In the genomic region with DNA sequence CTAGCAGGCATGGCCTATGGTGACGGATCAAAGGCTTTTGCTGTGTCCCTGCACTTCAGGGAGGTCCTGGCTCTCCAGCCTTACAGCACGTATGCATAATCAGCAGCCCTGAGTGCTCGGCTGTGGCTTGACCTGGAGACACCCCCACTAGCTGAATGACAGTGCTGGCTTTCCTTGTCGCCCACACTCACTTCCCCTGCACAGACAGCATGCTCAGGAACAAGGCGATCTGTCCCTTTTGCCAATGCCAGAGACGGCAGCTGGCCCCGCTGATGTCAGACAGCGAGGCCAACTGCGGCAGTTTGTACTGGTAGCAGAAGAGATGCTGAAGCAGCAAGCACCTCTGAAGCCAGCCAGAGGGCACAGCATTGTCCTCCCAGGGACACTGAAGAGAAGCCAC, we compare ENCODE assay signal across 10 mouse cellular contexts. TPM values are rescaled to one million over a fixed set of nuclear protein-coding genes. Genes with fewer than 3 reads are reported as not detected.
DNase-seq lines count a peak whose midpoint lies in the region; ATAC-seq and TF ChIP-seq lines count a peak whose summit lies in the region.
"Had no signal": no experiment of that assay in that cellular context is flagged by ENCODE, and none has a peak within 500 bp of the region (broad histone marks: within the 10 kb centered on the region; RNA-seq: fewer than 3 reads in every experiment).

No protein-coding gene starts in this region.

- DNase-seq in cerebellum, adult 2 months = peak; percentile 74 to 84
- peak; percentile 48 to 71 for DNase-seq in left cerebral cortex, postnatal 36 days (ENCODE audit: low spot score in 2 of 2)
- no peak for DNase-seq in neural tube, embryonic 10.5 days (ENCODE audit: extremely low spot score, low spot score)
- DNase-seq: lung, postnatal 36 days had no signal

- no peaks in the 10 kb centered on the region for H3K36me3 ChIP-seq in hindbrain, embryonic 16.5 days (ENCODE audit: control insufficient read depth, insufficient read depth, low read length)
- no peaks in the 10 kb centered on the region for H3K36me3 ChIP-seq in hindbrain, embryonic 12.5 days
- no peaks in the 10 kb centered on the region for H3K36me3 ChIP-seq in heart, embryonic 15.5 days
- H3K36me3 ChIP-seq in intestine, postnatal 0 days (ENCODE audit: control insufficient read depth, insufficient read depth) = no peaks in the 10 kb centered on the region
- H3K36me3 ChIP-seq: forebrain, embryonic 12.5 days had no signal

- peaks cover 4% of the 10 kb centered on the region; the same call in 1 of the 2 replicates for H3K4me1 ChIP-seq in hindbrain, embryonic 16.5 days (ENCODE audit: control insufficient read depth, insufficient read depth, low read depth, low read length)
- H3K4me1 ChIP-seq in hindbrain, embryonic 12.5 days = peaks cover 8% of the 10 kb centered on the region
- H3K4me1 ChIP-seq in cerebellum, adult 2 months (ENCODE audit: control insufficient read depth, insufficient read depth, low read length) = peaks cover 18% of the 10 kb centered on the region
- peaks cover 26% of the 10 kb centered on the region for H3K4me1 ChIP-seq in heart, embryonic 15.5 days (replicated peaks)
- no peaks in the 10 kb centered on the region for H3K4me1 ChIP-seq in intestine, postnatal 0 days (replicated peaks; ENCODE audit: control insufficient read depth, insufficient read depth, low read length)

- WGBS in hindbrain, embryonic 16.5 days = 48% methylated on average over 9 of the region's 9 CpGs
- WGBS in hindbrain, embryonic 12.5 days = 46% methylated on average over 9 of the region's 9 CpGs
- 6% methylated on average over 9 of the region's 9 CpGs for WGBS in cerebellum, adult 2 months
- WGBS in heart, embryonic 15.5 days = 21% methylated on average over 9 of the region's 9 CpGs
- WGBS in intestine, postnatal 0 days = 69% methylated on average over 9 of the region's 9 CpGs

- H3K9me3 ChIP-seq in hindbrain, embryonic 16.5 days (ENCODE audit: control insufficient read depth, low read length) = no peaks in the 10 kb centered on the region
- H3K9me3 ChIP-seq in hindbrain, embryonic 12.5 days (replicated peaks) = no peaks in the 10 kb centered on the region
- no peaks in the 10 kb centered on the region for H3K9me3 ChIP-seq in heart, embryonic 15.5 days (replicated peaks)
- H3K9me3 ChIP-seq in intestine, postnatal 0 days (ENCODE audit: control insufficient read depth) = no peaks in the 10 kb centered on the region
- H3K9me3 ChIP-seq: forebrain, embryonic 12.5 days had no signal

- TF ChIP-seq POLR2A in cerebellum, adult 2 months (IDR thresholded peaks at IDR 0.05; ENCODE audit: borderline replicate concordance, insufficient read depth, low read length) = peak; percentile 45; the same call in 1 of the 2 replicates

- ATAC-seq in hindbrain, embryonic 16.5 days = peak; percentile 56; the same call in 1 of the 2 replicates
- ATAC-seq in hindbrain, embryonic 12.5 days (ENCODE audit: low FRiP score) = no peak
- peak; percentile 43; the same call in 1 of the 2 replicates for ATAC-seq in heart, embryonic 15.5 days (replicated peaks; ENCODE audit: insufficient number of reproducible peaks, insufficient read depth, low FRiP score, low read depth)
- no peak for ATAC-seq in CD4-positive, CD25-positive, alpha-beta regulatory T cell, adult 4 months
- ATAC-seq in intestine, postnatal 0 days = no peak

- H3K27me3 ChIP-seq in hindbrain, embryonic 16.5 days (replicated peaks; ENCODE audit: control insufficient read depth, insufficient read depth, low read length) = no peaks in the 10 kb centered on the region
- no peaks in the 10 kb centered on the region for H3K27me3 ChIP-seq in hindbrain, embryonic 12.5 days
- no peaks in the 10 kb centered on the region for H3K27me3 ChIP-seq in cerebellum, adult 2 months (ENCODE audit: control insufficient read depth, insufficient read depth, low read length)
- no peaks in the 10 kb centered on the region for H3K27me3 ChIP-seq in heart, embryonic 15.5 days
- no peaks in the 10 kb centered on the region for H3K27me3 ChIP-seq in intestine, postnatal 0 days (replicated peaks; ENCODE audit: control insufficient read depth, insufficient read depth, low read length)
- H3K27me3 ChIP-seq: forebrain, embryonic 12.5 days had no signal

- intact Hi-C loops in left cerebral cortex, postnatal 36 days (cut with DNase I) = no loop called here

- peak overlapping the region; percentile 6; the same call in 1 of the 2 replicates for H3K27ac ChIP-seq in hindbrain, embryonic 16.5 days (ENCODE audit: low read depth, low read length)
- no peak overlapping the region for H3K27ac ChIP-seq in hindbrain, embryonic 12.5 days
- H3K27ac ChIP-seq in cerebellum, adult 2 months (ENCODE audit: insufficient read depth, low read length) = peak overlapping the region; percentile 85
- peak overlapping the region; percentile 29 for H3K27ac ChIP-seq in heart, embryonic 15.5 days
- no peak overlapping the region for H3K27ac ChIP-seq in intestine, postnatal 0 days (ENCODE audit: low read depth, low read length)
- H3K27ac ChIP-seq: forebrain, embryonic 12.5 days had no signal

- no peak overlapping the region for H3K4me2 ChIP-seq in hindbrain, embryonic 16.5 days (ENCODE audit: low read length)
- H3K4me2 ChIP-seq in hindbrain, embryonic 12.5 days (replicated peaks) = no peak overlapping the region
- H3K4me2 ChIP-seq in heart, embryonic 15.5 days = peak overlapping the region; percentile 29; the same call in 1 of the 2 replicates
- no peak overlapping the region for H3K4me2 ChIP-seq in intestine, postnatal 0 days (replicated peaks; ENCODE audit: low read depth)
- H3K4me2 ChIP-seq: forebrain, embryonic 12.5 days had no signal

- peak; percentile 10; the same call in 1 of the 2 replicates for TF ChIP-seq CTCF in cerebellum, adult 2 months (IDR thresholded peaks at IDR 0.05; ENCODE audit: borderline replicate concordance, insufficient read depth, low read depth, low read length)
- TF ChIP-seq CTCF in intestine, postnatal 0 days (IDR thresholded peaks at IDR 0.05; ENCODE audit: low read depth) = no peak

- no peak overlapping the region for H3K9ac ChIP-seq in hindbrain, embryonic 16.5 days (ENCODE audit: low read depth, low read length)
- no peak overlapping the region for H3K9ac ChIP-seq in hindbrain, embryonic 12.5 days
- no peak overlapping the region for H3K9ac ChIP-seq in heart, embryonic 15.5 days
- H3K9ac ChIP-seq in intestine, postnatal 0 days (ENCODE audit: low read depth, low read length) = no peak overlapping the region
- H3K9ac ChIP-seq: forebrain, embryonic 12.5 days had no signal

- H3K4me3 ChIP-seq in hindbrain, embryonic 16.5 days (ENCODE audit: low read length) = no peak overlapping the region
- H3K4me3 ChIP-seq in hindbrain, embryonic 12.5 days = no peak overlapping the region
- H3K4me3 ChIP-seq in cerebellum, adult 2 months (replicated peaks; ENCODE audit: insufficient read depth, low read depth, low read length) = no peak overlapping the region
- H3K4me3 ChIP-seq in heart, embryonic 15.5 days = no peak overlapping the region
- H3K4me3 ChIP-seq in intestine, postnatal 0 days (ENCODE audit: low read depth, low read length) = no peak overlapping the region
- H3K4me3 ChIP-seq: forebrain, embryonic 12.5 days had no signal

RNA-seq across cellular contexts. Expression of a gene that starts 12.1 kb away (rescaled TPM):
- 17.9 and 36.4 TPM in 2 replicates for polyA plus RNA-seq in hindbrain, embryonic 16.5 days (2015; fragmentation: Nextera tagmentation; extraction: Ambion mirVana)
- polyA plus RNA-seq in hindbrain, embryonic 12.5 days (2016; fragmentation: Nextera tagmentation; extraction: Ambion mirVana) = 18.5 and 21.4 TPM in 2 replicates
- 37.8 and 38.4 TPM in 2 replicates for polyA plus RNA-seq in cerebellum, adult 2 months (2012; rRNA removed)
- 11.1 and 15.3 TPM in 2 replicates for polyA plus RNA-seq in heart, embryonic 15.5 days (2015; fragmentation: Nextera tagmentation; extraction: Ambion mirVana)
- total RNA-seq in left cerebral cortex, postnatal 36 days (2021) = 10 to 100 TPM; 60.8 to 65.6 TPM
- polyA plus RNA-seq in CD4-positive, CD25-positive, alpha-beta regulatory T cell, adult 4 months (2017; shearing (Covaris generic)) = 10 to 100 TPM; 10.7 to 15.1 TPM
- polyA plus RNA-seq in intestine, postnatal 0 days (2015; fragmentation: Nextera tagmentation; extraction: Ambion mirVana) = 13.6 and 16.7 TPM in 2 replicates

RNA-seq across cellular contexts. Expression of a gene that starts 46.7 kb away (rescaled TPM):
- polyA plus RNA-seq in hindbrain, embryonic 16.5 days (2015; fragmentation: Nextera tagmentation; extraction: Ambion mirVana) = 694 and 757 TPM in 2 replicates
- 524 and 615 TPM in 2 replicates for polyA plus RNA-seq in hindbrain, embryonic 12.5 days (2016; fragmentation: Nextera tagmentation; extraction: Ambion mirVana)
- 359 and 364 TPM in 2 replicates for polyA plus RNA-seq in cerebellum, adult 2 months (2012; rRNA removed)
- 1,223 and 1,834 TPM in 2 replicates for polyA plus RNA-seq in heart, embryonic 15.5 days (2015; fragmentation: Nextera tagmentation; extraction: Ambion mirVana)
- total RNA-seq in left cerebral cortex, postnatal 36 days (2021) = 100 to 1,000 TPM; 339 to 346 TPM
- 100 to 1,000 TPM; 202 to 279 TPM for polyA plus RNA-seq in CD4-positive, CD25-positive, alpha-beta regulatory T cell, adult 4 months (2017; shearing (Covaris generic))
- polyA plus RNA-seq in intestine, postnatal 0 days (2015; fragmentation: Nextera tagmentation; extraction: Ambion mirVana) = 1,268 and 1,348 TPM in 2 replicates

RNA-seq across cellular contexts. Expression of a gene that starts 51.3 kb away (rescaled TPM):
- polyA plus RNA-seq in hindbrain, embryonic 16.5 days (2015; fragmentation: Nextera tagmentation; extraction: Ambion mirVana) = 0.24 and 0.29 TPM in 2 replicates
- 0.36 and 0.63 TPM in 2 replicates for polyA plus RNA-seq in hindbrain, embryonic 12.5 days (2016; fragmentation: Nextera tagmentation; extraction: Ambion mirVana)
- polyA plus RNA-seq in cerebellum, adult 2 months (2012; rRNA removed) = 0.17 and 0.21 TPM in 2 replicates
- polyA plus RNA-seq in heart, embryonic 15.5 days (2015; fragmentation: Nextera tagmentation; extraction: Ambion mirVana) = 0.10 and 0.36 TPM in 2 replicates
- under 1 TPM in 1 of 2 experiments, not detected in 1; 0.39 TPM for total RNA-seq in left cerebral cortex, postnatal 36 days (2021)
- not detected for polyA plus RNA-seq in CD4-positive, CD25-positive, alpha-beta regulatory T cell, adult 4 months (2017; shearing (Covaris generic))
- polyA plus RNA-seq in intestine, postnatal 0 days (2015; fragmentation: Nextera tagmentation; extraction: Ambion mirVana) = 0.04 TPM in 1 of 2 replicates, not detected in the other

Comparison
In these comparisons a context has a peak if more than half of its experiments do, and no peak if none do; other contexts are left out.
1. ATAC-seq: peak in hindbrain, embryonic 16.5 days (single experiment) and heart, embryonic 15.5 days (single experiment); none in hindbrain, embryonic 12.5 days (single experiment), CD4-positive, CD25-positive, alpha-beta regulatory T cell, adult 4 months (single experiment) and intestine, postnatal 0 days (single experiment).
2. H3K27ac ChIP-seq: peak in hindbrain, embryonic 16.5 days (single experiment), cerebellum, adult 2 months (single experiment) and heart, embryonic 15.5 days (single experiment); none in hindbrain, embryonic 12.5 days (single experiment) and intestine, postnatal 0 days (single experiment).